Mouse (Mus musculus) testis, postnatal 14 days (tissue): ENCODE data around the gene Ppm1k.
A peak's percentile ranks its signal among the peaks of the same experiment; 100 is the strongest.
"Not testable (repeated sequence)": the region's sequence is repeated elsewhere in the genome, so short reads cannot be mapped to it uniquely, and the experiment has no call there.

Experiments
- DNase-seq: peaks from one replicate; pipeline ENCODE4 v3.0.0; 2021; ENCODE audit warnings: low spot score

The Ppm1k gene

GRCm38 (mm10) chr6:57535386-57535936, at the start of gene Ppm1k:
Gene Ppm1k (minus strand): TSS chr6:57535468.
- peak; percentile 95 for DNase-seq

GRCm38 (mm10) chr6:57582356-57582755, 47.1 kb upstream of the Ppm1k start:
- DNase-seq: no peak

- no peak for DNase-seq
Measured at GRCm38 (mm10) chr6:57581595-57581994, 46.3 kb upstream of the Ppm1k start.

GRCm38 (mm10) chr6:57580881-57581548, 45.7 kb upstream of the Ppm1k start, which contains the start of gene Herc6:
Gene Herc6 (plus strand): TSS chr6:57581000.
- peak; percentile 60 for DNase-seq

- no peak for DNase-seq
Measured at GRCm38 (mm10) chr6:57571587-57571986, 36.3 kb upstream of the Ppm1k start.

GRCm38 (mm10) chr6:57570170-57570974, 35.1 kb upstream of the Ppm1k start:
- no peak for DNase-seq

- DNase-seq: no peak
Measured at GRCm38 (mm10) chr6:57567630-57568029, 32.4 kb upstream of the Ppm1k start.

GRCm38 (mm10) chr6:57565452-57565851, 30.2 kb upstream of the Ppm1k start:
- DNase-seq: no peak

GRCm38 (mm10) chr6:57563454-57563853, 28.2 kb upstream of the Ppm1k start:
- no peak for DNase-seq

- no peak for DNase-seq
Measured at GRCm38 (mm10) chr6:57557796-57558317, 22.6 kb upstream of the Ppm1k start.

- DNase-seq: no peak
Measured at GRCm38 (mm10) chr6:57551211-57551796, 16.0 kb upstream of the Ppm1k start.

GRCm38 (mm10) chr6:57544866-57545265, 9.6 kb upstream of the Ppm1k start:
- no peak for DNase-seq

- DNase-seq: not testable (repeated sequence)
Measured at GRCm38 (mm10) chr6:57543591-57543990, 8.3 kb upstream of the Ppm1k start.

- DNase-seq: no peak
Measured at GRCm38 (mm10) chr6:57541737-57542335, 6.6 kb upstream of the Ppm1k start.

GRCm38 (mm10) chr6:57540950-57541498, 5.8 kb upstream of the Ppm1k start:
- DNase-seq: no peak

- no peak for DNase-seq
Measured at GRCm38 (mm10) chr6:57537887-57538286, 2.6 kb upstream of the Ppm1k start.

GRCm38 (mm10) chr6:57535971-57536669, 852 bp upstream of the Ppm1k start:
- DNase-seq: peak; percentile 9

GRCm38 (mm10) chr6:57534611-57535286, 519 bp downstream of the Ppm1k start:
- peak; percentile 40 for DNase-seq

GRCm38 (mm10) chr6:57534231-57534610, 1.0 kb downstream of the Ppm1k start:
- peak; percentile 9 for DNase-seq

- DNase-seq: no peak
Measured at GRCm38 (mm10) chr6:57533410-57533809, 1.9 kb downstream of the Ppm1k start.
